Mouse (Mus musculus): Measurements from ENCODE around the gene Mkrn3.

Gene Mkrn3

GRCm38 (mm10) chr7:62378529-62378928 is 41.4 kb downstream of the Mkrn3 start:
- no peak for DNase-seq (ENCODE audit: low spot score in 2 of 2)

- DNase-seq (ENCODE audit: low spot score in 2 of 2), result no peak
These were observed 42.6 kb downstream of the Mkrn3 start for GRCm38 (mm10) chr7:62377313-62377712.

- DNase-seq (ENCODE audit: low spot score in 2 of 2), result no peak
These were observed 43.2 kb downstream of the Mkrn3 start, which contains the start of gene Magel2 for GRCm38 (mm10) chr7:62376510-62377304. Gene Magel2 (plus strand): TSS chr7:62377010.

GRCm38 (mm10) chr7:62375658-62376057 is 44.3 kb downstream of the Mkrn3 start:
- no peak for DNase-seq (ENCODE audit: low spot score in 2 of 2)

Measured in urinary bladder, postnatal 4 days (tissue).